Mouse (Mus musculus): ENCODE measurements at regions not wholly inside any gene's neighbourhood (a gene's known extent, or its start where the extent isn't known, plus 50 kb on each side); places are given as distances from the start of the nearest gene placed in this dataset.

DNA sequence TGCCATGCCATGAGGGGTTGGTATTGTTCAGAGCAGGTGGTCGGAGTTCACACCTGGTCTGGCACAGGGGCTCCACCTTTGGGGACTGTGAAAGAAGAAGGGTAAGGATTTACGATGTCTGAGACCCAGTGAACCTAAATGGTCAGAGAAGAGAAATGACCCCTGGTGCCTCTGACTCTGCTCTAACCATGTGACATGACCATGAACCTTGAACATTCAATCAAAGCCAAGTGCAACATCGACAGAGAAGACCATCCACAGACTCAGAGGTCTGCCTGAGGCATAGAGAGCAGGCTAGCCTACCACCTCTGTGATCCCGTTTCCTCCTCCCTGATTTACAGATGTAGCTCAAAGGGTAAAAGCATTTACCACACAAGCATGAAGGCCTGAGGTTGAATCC is 340.0 kb downstream of the Gm9195 start:
- TF ChIP-seq CTCF (IDR thresholded peaks at IDR 0.05; ENCODE audit: low read depth, low read length), result no peak
- no peak for TF ChIP-seq POLR2A (IDR thresholded peaks at IDR 0.05; ENCODE audit: extremely low read depth, insufficient read depth, low read length)

Measured in liver, adult 2 months (tissue).